Mouse (Mus musculus) frontal cortex, adult (tissue): Measurements from ENCODE around the gene Tsc22d1.

ENCODE experiments used
- ATAC-seq: cut with Nextera tagmentation; 2 replicates; pipeline ENCODE4 v1.9.2; 2017; ENCODE audit warnings: mild to moderate bottlenecking, moderate library complexity, mixed read lengths; ENCODE audit not compliant: low TSS enrichment

The Tsc22d1 gene

DNA sequence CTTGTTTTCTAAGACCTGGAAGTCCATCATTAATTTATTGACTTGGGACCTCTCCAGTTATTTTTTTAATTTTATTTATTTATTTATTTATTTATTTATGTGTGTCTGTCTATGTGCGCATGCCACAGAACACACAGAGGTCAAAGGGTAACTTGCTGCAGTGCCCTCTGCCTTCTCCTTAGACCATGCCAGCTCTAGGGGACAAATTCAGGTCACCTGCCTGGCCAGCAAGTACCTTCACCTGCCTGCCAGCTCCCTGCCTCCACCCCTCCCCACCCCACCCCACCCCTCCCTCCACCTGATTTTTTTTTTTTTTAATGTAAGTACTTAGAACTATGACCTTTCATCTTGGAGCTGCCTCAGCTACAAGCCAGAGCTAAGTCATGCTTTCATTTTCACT, 68.9 kb downstream of the Tsc22d1 start:
- ATAC-seq, result no peak

DNA sequence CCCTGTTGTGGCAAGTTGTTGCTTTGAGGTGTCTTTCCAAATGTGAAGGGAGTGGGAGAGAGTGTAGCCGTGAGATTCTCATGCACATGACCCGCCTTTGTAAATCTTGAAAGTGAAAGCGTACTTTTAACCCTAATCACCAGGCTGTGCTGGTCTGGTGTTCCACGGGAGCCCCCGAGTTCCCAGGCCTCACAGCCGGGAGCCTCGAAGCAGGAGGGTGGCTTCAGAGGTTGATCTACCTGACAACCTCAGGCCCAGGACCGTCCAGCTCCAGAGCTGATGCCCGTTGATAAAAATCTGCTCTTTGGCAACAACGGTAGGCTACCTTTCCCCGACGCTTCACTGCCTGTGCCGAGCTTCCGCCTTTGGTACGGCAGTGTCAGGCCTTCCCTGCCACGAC, 72.8 kb downstream of the Tsc22d1 start:
- ATAC-seq, result no peak

DNA sequence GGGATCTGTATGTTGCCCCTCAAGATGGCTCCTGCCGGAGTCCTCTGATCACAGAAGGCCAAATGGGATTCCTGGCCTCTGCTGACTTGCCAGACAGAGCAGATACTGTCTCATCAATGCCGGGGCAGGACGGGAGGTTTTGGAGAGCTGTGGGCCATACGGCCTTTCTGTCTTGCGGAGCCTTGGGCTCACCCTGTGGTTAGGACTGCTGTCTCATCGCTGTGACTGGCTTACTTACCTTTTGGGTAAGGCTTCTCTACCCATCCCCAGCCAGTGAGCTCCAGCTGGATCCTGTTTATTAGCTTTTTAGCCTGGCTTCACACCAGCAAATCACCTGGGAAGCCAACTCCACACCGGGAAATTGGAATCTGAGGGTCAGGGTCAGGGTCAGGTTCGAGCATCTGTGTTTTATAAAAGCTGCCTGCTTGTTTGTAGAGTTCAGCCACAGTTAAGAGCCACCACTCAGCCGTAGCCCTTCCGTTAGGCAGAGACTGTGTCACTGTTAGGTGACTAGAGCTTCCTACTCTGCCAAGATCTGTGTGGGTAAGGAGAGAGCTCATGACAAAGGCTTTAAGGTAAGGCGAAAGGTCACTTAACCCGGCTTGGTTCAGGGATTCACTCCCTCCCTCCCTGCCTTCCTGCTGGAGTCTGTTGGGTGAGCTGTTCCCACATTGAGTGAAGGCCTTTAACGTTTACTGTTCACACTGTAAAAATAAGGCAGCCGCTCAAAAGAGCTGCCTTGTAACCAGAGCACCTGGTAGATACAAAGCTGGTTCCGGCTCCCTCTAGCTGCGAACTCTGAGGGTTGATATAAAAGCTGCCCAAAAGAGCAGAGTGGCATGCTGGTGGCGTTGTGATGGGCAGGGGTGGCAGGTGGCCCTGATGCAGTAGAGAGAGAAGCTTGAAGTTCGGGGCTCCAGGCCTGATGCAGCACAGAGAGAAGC, 73.6 kb downstream of the Tsc22d1 start:
- ATAC-seq, result peak; percentile 79

DNA sequence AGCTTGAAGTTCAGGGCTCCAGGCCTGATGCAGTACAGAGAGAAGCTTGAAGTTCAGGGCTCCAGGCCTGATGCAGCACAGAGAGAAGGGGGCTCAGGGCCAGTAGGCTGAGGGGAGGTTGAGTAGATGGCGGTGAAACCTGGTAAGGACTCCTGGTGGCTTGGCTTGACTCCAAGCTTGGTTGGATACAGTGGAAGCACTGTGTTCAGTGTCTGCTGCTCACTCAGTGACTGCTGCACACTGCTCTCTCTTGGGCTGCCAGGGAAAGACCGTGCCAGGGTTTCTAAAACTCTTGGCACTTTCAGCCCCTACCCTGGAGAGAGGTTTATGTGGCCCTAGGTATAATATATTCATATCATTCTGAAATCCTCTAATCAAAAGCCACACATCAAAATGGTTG, 74.4 kb downstream of the Tsc22d1 start:
- peak; percentile 32 for ATAC-seq

DNA sequence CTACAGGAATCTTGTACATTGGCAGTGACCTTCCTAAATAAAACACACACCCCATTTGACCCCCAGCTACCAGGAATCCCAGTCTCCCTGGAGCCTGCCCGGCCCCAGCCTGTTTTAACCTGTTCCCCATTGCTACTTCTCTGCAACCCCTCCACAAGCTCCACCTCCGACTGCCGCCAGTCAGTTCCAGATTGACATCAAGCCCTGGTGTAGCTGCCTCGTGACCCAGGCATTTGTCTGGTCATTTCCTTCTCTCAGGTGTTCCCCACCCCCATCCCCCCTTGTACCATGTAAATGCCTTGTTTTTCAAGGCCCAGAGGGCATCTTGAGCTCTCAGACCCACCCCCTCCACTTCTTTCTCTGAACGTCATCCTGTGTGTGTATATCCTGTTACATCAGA, 80.3 kb downstream of the Tsc22d1 start:
- no peak for ATAC-seq

DNA sequence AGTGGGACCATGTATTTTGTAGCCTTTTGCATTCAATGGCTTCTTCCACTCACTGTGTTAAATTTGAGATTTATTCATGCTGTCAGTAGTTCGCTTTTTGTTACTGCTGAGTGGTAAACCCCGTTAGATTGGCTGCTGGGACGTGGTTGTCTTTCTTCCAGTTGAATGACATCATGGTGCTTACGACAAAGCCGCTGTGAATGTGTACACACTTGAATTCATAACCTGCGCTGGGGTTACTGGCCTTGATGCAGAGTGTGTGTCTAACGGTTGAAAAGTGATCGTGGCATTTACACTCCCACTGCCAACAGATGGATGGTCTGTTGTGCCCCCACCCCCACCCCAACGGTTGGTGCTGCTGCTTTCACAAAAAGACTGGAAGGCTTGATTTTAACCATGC, 82.4 kb downstream of the Tsc22d1 start:
- no peak for ATAC-seq

DNA sequence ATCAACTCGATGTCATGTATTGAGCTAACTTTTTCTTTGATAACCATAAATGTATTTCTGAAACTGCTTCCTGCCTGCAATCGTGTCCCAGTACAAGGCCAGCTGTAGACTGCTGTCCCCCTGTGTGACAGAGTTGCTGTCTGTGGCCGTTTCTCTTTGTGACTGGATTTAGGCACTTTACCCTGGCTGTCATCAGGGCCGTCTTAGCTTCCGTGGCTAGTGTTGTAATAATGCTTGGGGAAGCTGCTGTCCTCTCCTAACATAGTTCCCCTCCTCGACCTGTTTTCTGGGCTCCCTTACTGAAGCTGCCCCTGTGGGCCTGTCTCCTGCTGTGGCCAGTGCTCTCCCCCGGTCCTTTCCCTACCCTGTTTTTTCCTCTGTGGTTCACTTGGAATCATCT, 83.4 kb downstream of the Tsc22d1 start:
- no peak for ATAC-seq

DNA sequence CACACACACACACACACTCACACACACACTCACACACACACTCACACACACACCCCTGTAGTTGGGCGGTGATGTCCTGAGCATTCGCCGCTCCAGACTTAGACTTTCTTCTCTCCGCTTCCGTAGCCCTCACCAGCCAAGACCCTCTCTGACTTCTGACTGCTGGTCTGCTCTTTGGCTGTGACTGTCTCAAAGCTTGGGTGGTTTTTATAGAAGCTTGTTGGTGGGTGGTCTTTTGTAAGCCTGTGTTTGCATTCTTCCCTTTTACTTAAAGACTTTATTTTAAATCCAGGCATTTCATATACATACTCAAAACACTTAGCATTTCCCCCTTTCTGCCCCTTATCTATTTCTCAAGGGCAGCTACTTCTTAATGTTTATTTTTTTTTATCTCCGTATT, 84.7 kb downstream of the Tsc22d1 start:
- no peak for ATAC-seq

DNA sequence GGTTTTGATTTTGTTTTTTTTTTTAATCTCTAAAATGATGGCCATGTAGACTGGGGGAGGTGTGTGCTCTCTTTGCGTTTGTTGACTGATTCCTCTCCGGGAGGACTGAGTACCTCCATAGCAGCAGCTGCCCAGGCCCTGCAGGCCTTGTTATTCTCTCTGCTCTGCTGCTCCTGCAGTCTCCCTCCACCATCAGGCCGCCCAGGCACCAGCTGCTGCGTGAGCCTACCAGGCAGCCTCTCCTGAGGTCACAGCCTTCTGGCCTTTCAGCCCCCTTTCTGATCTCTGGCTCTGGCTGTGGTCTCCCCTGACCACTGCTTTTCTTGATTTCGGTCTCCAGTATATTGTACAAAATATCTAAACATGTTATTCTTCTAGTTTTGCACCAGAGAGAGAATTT, 85.3 kb downstream of the Tsc22d1 start:
- no peak for ATAC-seq

DNA sequence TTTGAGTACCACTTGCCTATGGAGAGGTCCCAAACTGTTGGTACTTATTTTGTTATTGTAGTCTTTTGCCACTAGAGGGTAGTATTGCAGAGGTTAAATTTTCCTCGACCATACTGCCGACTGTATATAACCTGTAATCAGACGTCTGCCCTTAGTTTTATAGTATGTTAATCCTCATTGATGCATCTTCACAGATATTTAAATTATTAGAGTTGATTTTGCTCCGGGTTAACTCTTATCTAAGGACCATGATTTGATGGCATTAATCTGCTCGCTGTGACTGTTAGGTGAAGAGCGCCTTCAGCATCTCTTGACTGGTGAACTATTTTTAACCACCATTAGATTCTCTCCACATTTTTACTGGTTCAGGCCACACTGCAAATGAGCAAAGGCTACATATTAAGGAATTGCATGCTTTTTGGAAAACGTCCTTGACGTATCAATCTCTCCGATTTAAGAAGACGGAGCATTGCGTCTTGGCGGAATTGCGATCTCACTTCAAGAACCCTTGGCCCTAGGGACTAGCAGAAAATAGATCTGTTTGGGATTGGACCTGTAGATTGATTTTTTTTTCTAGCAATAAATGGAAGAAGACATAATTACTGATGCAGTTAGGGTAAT, 88.6 kb downstream of the Tsc22d1 start:
- no peak for ATAC-seq

DNA sequence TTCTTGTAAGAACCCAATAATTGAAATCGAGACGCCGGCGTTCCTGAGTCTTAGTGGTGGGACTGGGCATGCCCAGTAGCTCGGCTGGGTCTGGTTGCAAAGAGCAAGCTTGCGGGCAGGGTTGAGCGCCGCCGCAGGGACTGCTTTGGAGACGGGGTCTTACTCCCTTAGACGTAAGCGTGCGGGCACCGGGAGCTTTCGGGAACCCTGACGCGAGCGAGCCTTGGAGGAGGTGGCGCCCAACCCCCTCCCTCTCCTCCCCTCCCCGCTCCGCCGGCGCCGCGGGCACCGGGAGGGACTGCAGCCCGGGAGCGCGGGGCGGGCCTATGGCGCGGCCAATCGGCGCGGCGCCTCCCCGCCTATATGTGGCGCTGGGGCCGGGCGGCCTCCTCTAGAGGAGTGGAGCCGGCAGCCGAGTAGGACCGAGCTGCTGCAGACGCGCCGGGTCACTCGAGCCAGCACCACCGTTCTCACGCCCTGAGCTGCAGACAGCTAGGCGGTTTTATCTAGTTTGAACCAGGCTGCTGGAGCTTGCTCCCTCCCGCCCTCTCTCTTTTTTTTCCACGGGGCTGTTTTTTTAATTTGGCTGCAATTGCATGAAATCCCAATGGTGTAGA, 89.5 kb downstream of the Tsc22d1 start:
- ATAC-seq, result peak; percentile 62

DNA sequence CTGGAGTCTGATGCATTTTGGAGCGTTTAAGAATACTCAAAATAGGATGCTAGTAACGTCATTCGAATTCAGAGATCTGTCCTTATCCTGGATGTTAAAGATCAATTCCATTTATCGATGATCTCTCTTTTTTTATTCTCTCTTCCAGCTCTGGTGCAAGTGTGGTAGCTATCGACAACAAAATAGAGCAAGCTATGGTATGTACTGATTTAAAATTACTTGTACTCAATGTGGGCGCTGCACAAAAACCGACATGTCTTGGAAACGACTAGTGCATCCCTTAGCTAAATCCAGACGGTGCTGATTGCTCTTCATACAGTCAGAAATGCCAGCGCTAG, 90.3 kb downstream of the Tsc22d1 start:
- no peak for ATAC-seq

DNA sequence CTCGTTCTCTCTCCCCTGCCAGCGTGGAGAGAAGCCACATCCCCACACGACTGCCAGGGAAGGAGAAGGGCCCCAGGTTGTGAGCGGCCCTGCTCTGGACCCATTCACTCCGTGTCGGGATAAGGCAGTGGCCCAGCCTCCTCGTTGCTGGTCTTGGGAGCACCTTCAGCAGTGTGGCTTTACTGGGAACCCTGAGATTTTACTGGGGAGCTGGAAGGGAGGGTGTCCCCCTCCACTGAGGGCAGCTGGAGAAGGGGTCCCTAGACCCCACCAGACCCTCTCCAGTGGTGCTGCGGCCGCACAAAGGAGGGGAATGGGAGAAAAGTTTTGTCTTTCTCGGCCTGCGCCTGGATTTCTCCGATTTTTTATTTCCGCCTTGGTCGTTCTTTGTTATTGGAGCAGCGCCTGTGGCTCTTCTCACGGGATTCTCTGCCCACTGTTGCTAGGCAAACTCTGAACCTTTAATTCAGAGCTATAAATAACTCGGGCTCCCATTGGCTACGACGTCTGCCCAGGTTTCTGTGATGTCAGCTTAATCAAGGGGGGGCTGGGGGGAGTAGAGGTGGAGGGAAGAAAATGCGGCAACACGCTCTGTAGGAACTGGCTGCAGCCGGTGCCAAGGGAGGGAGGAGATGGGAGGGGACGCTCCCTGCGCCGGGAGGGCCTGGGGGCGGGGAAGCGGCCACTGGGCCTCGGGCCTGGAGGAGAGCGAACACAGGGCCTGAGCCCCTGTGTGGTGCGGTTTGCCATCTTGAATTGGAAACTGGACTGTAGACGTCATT, 90.9 kb downstream of the Tsc22d1 start:
- peak; percentile 38 for ATAC-seq

DNA sequence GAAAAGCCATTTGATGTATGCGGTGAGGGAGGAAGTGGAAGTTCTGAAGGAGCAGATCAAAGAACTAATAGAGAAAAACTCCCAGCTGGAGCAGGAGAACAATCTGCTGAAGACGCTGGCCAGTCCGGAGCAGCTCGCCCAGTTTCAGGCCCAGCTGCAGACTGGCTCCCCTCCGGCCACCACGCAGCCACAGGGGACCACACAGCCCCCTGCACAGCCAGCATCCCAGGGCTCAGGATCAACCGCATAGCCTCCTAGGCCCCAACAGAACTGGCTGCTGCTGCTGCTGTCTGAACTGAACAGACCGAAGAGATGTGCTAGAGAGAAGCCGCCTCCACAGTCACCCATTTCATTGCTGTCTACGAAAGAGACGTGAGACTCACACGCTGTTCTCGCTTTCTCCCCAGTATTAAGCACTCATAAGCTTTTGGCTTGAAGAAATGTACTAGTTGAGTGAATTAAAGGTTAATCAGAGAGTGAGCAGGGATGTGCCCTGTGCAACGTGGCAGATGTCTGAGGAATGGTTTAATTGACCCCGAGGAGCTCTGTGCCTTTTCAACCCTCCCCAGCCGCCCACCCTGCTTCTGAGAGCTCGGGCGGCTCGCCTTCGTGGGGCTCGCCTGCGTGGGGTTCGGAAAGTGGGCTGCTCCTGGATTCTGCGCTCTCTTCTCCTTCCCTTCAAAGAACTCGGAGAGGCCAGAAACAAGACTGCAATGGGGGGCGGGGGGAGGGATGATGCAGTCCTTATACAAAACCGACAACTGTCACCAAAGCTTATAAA, 91.9 kb downstream of the Tsc22d1 start:
- ATAC-seq, result no peak

DNA sequence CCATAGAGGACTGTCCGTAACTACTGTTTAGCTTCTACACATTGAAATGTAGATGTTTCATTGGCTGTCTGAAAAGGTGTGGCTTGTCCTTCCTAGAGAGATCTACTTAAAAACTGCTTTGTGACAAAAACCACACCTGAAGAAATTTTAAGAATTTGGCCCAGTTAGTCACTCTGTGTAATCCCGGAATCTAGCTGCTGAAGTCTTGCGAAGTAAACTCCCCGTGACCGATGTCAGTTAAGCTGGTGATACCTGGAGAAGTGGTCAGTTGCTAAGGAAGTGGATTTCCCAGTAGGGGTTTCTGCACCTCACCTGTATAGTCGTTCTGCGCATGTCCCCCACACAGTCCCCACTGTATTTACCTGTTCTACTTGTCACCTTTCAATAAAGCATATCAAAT, 92.6 kb downstream of the Tsc22d1 start:
- ATAC-seq, result no peak

DNA sequence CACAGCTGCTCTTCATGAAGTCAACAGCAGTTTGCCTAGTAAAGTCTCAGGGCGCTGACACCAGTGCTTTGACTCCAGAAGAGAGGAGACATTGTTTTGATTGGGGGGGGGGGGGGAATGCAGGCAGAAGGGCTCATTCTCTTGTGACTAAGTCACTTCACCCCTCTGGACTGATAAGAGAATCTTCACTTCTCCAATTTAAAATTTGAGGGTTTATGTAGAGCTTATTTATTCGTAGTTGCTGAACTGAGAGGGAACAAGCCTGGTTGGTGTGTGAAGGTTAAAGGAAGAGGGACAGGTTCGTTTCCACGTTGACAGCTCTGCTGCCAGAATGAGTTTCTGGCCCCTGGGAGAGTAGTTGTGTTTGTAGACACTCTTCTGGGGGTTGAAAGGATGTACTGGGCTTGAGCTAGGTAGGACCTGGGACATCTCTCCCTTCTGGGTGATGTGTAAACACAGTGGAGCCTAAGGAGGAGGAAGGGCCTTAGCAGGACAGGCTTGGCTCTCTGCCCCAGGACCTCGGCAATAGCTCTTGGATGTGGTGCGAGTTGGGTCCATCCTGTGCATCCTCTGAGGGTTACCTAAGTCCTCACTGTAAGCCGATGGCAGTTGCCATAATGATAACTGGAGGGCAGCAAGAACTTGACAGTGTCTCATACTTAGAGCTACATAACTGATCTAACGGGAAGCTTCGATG, 93.2 kb downstream of the Tsc22d1 start:
- ATAC-seq, result no peak

DNA sequence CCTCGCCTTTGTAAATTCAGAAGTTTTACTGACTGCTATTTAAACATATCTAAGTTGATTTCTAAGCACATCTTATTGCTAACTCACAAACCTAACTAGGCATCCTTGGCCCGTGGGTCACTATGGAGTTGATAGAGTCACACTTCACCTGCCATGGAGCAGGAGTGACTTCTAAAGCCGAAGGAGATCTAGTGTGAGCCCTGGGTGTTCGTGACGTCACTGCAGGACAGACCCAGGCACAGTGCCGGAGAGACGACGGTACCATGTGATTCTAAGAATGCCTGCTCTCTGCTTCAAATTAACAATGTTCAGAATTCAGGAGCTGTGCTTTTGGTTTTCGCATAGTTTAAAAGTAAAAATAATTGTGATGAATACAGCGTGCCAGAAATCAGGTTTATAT, 93.9 kb downstream of the Tsc22d1 start:
- no peak for ATAC-seq

DNA sequence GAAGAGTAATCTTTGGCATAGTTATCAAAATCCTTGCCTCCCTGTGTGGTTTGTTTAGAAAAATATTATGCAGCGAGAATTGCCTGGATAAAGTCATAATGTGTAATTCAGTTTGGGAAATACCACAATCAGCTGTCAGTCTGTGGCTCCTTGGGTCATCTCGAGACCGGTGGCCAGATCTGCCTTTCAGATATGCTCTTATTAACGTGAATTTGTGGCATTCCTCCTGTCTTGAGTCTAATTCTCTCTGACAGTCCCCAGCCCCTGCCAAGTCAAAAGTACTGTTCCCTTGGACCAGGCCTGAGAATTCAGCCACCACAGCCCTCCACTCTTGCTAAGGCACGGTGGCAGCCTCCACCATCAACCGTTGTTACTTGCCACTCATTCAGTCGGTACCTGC, 97.2 kb downstream of the Tsc22d1 start:
- no peak for ATAC-seq

DNA sequence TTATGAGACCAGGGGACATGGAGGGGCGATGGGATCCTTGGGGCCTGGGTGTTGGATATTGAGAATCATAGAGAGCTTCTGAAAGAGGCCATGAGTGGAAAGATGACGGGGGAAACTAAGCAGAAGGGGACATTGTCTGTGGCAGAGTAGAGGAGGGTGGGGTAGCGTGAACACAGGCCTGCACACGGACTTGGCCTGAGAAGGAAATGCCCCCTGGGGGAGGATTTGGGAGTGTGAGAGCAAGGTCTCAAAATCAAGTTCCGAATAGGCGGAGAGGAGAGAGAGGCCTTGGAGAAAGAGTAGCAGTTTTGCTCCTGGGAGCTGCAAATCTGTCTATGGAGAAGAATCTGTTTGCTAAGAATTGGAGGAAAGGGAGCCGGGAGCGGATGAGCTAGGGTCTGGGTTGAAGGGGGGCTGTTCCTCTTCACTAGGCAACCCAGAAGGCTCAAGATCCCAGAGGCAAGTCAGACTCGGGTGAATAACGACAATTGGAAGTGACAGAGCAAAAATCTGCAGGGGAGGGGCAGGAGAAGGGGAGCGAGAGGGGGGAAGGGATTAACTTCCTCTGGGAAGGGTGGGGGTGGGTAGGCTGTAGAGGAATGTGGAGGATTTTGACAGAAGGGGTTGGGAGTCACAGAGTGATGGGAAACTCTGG, 98.8 kb downstream of the Tsc22d1 start:
- ATAC-seq, result no peak

DNA sequence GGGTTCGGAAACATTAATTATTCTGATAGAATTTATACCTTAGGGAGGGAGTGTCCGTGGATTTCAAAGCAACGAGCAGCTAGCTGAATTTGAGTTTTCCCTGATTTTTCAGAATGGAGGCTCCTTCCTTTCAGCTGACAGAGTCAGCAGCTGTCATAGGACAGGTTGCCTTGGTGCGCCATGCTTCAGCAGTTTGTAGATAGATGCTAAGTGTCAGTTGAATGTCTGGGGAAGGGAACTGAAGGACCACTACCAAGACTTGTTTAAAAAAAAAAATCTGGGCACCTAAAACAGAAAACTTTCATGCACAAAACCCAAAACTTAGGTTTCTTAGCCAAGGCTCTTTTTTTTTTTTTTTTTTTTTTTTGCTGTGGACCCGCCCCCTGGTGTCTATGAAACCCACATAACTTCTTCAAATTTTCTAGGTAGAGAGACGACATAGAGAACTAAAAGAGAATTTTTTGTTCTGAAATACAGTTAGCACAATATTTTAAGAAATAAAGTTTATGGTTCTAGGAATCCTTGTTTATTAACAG, 99.4 kb downstream of the Tsc22d1 start:
- no peak for ATAC-seq
